Mouse (Mus musculus): Measurements from ENCODE around the gene Zfp444. TPM values are rescaled to one million over a fixed set of nuclear protein-coding genes. Genes with fewer than 3 reads are reported as not detected.
"Not testable (repeated sequence)": the region's sequence is repeated elsewhere in the genome, so short reads cannot be mapped to it uniquely, and the experiment has no call there.

Gene Zfp444
- polyA plus RNA-seq, 1 experiment from 2014 or later: 49.9 TPM

GRCm38 (mm10) chr7:6170871-6171270 lies 1.2 kb upstream of the Zfp444 start:
- Histone ChIP-seq H3K4me2 (ENCODE audit: low read length) (peak overlapping the region; percentile 94), H3K9ac (ENCODE audit: low read length) (no peak overlapping the region), H3K27ac (ENCODE audit: low read depth) (peak overlapping the region; percentile 77; the same call in 1 of the 2 replicates), H3K4me3 (ENCODE audit: low read depth, low read length) (peak overlapping the region; percentile 51; the same call in 1 of the 2 replicates), H3K36me3 (ENCODE audit: control insufficient read depth, insufficient read depth, low read length) (peaks cover 9% of the 10 kb centered on the region; the same call in 1 of the 2 replicates), H3K4me1 (replicated peaks; ENCODE audit: control insufficient read depth, insufficient read depth, low read length) (peaks cover 14% of the 10 kb centered on the region), H3K9me3 (ENCODE audit: control insufficient read depth, low read length) (no peaks in the 10 kb centered on the region), H3K27me3 (replicated peaks; ENCODE audit: control insufficient read depth, insufficient read depth, low read length) (no peaks in the 10 kb centered on the region)
- ATAC-seq (replicated peaks; ENCODE audit: low FRiP score, low TSS enrichment, low read depth) (no peak), DNase-seq (ENCODE audit: low spot score) (no peak)
- WGBS: 49% methylated on average over 6 of the region's 6 CpGs

GRCm38 (mm10) chr7:6171444-6172005 lies 501 bp upstream of the Zfp444 start:
- no peaks in the 10 kb centered on the region for H3K9me3 ChIP-seq (ENCODE audit: control insufficient read depth, low read length)
- peaks cover 14% of the 10 kb centered on the region for H3K4me1 ChIP-seq (replicated peaks; ENCODE audit: control insufficient read depth, insufficient read depth, low read length)
- peaks cover 9% of the 10 kb centered on the region; the same call in 1 of the 2 replicates for H3K36me3 ChIP-seq (ENCODE audit: control insufficient read depth, insufficient read depth, low read length)
- peak overlapping the region; percentile 77 for H3K27ac ChIP-seq (ENCODE audit: low read depth)
- ATAC-seq (replicated peaks; ENCODE audit: low FRiP score, low TSS enrichment, low read depth) (peak; percentile 33), DNase-seq (ENCODE audit: low spot score) (peak; percentile 74)
- 2% methylated on average over 24 of the region's 24 CpGs for WGBS
- peak overlapping the region; percentile 51 for H3K4me3 ChIP-seq (ENCODE audit: low read depth, low read length)
- H3K4me2 ChIP-seq (ENCODE audit: low read length): peak overlapping the region; percentile 94
- no peaks in the 10 kb centered on the region for H3K27me3 ChIP-seq (replicated peaks; ENCODE audit: control insufficient read depth, insufficient read depth, low read length)
- H3K9ac ChIP-seq (ENCODE audit: low read length): peak overlapping the region; percentile 50

GRCm38 (mm10) chr7:6172674-6173244 lies 733 bp downstream of the Zfp444 start:
- Histone ChIP-seq H3K4me2 (ENCODE audit: low read length) (peak overlapping the region; percentile 80), H3K9ac (ENCODE audit: low read length) (peak overlapping the region; percentile 64), H3K36me3 (ENCODE audit: control insufficient read depth, insufficient read depth, low read length) (peaks cover 10% of the 10 kb centered on the region; the same call in 1 of the 2 replicates), H3K4me1 (replicated peaks; ENCODE audit: control insufficient read depth, insufficient read depth, low read length) (peaks cover 14% of the 10 kb centered on the region), H3K27me3 (replicated peaks; ENCODE audit: control insufficient read depth, insufficient read depth, low read length) (no peaks in the 10 kb centered on the region), H3K27ac (ENCODE audit: low read depth) (no peak overlapping the region; the same call in 1 of the 2 replicates), H3K4me3 (ENCODE audit: low read depth, low read length) (peak overlapping the region; percentile 51), H3K9me3 (ENCODE audit: control insufficient read depth, low read length) (no peaks in the 10 kb centered on the region)
- DNase-seq (ENCODE audit: low spot score) (no peak), ATAC-seq (replicated peaks; ENCODE audit: low FRiP score, low TSS enrichment, low read depth) (peak; percentile 11; the same call in 1 of the 2 replicates)
- 1% methylated on average over 28 of the region's 28 CpGs for WGBS

- Histone ChIP-seq H3K9ac (ENCODE audit: low read length) (no peak overlapping the region), H3K4me1 (replicated peaks; ENCODE audit: control insufficient read depth, insufficient read depth, low read length) (peaks cover 14% of the 10 kb centered on the region), H3K27ac (ENCODE audit: low read depth) (no peak overlapping the region), H3K4me2 (ENCODE audit: low read length) (no peak overlapping the region), H3K9me3 (ENCODE audit: control insufficient read depth, low read length) (no peaks in the 10 kb centered on the region), H3K4me3 (ENCODE audit: low read depth, low read length) (no peak overlapping the region), H3K27me3 (replicated peaks; ENCODE audit: control insufficient read depth, insufficient read depth, low read length) (no peaks in the 10 kb centered on the region), H3K36me3 (ENCODE audit: control insufficient read depth, insufficient read depth, low read length) (peaks cover 18% of the 10 kb centered on the region)
- DNase-seq (ENCODE audit: low spot score) (no peak), ATAC-seq (replicated peaks; ENCODE audit: low FRiP score, low TSS enrichment, low read depth) (no peak)
- WGBS: 80% methylated on average over 8 of the region's 8 CpGs
Measured at GRCm38 (mm10) chr7:6173872-6174271, 1.8 kb downstream of the Zfp444 start.

- WGBS: 82% methylated on average over 9 of the region's 9 CpGs
- not testable (repeated sequence) for ATAC-seq (replicated peaks; ENCODE audit: low FRiP score, low TSS enrichment, low read depth)
Measured at GRCm38 (mm10) chr7:6174365-6174987, 2.5 kb downstream of the Zfp444 start.

GRCm38 (mm10) chr7:6179013-6179412 lies 7.0 kb downstream of the Zfp444 start:
- Histone ChIP-seq H3K4me1 (replicated peaks; ENCODE audit: control insufficient read depth, insufficient read depth, low read length) (no peaks in the 10 kb centered on the region), H3K4me3 (ENCODE audit: low read depth, low read length) (no peak overlapping the region), H3K27me3 (replicated peaks; ENCODE audit: control insufficient read depth, insufficient read depth, low read length) (no peaks in the 10 kb centered on the region), H3K9ac (ENCODE audit: low read length) (no peak overlapping the region), H3K36me3 (ENCODE audit: control insufficient read depth, insufficient read depth, low read length) (peaks cover 28% of the 10 kb centered on the region), H3K4me2 (ENCODE audit: low read length) (no peak overlapping the region), H3K9me3 (ENCODE audit: control insufficient read depth, low read length) (no peaks in the 10 kb centered on the region), H3K27ac (ENCODE audit: low read depth) (no peak overlapping the region)
- DNase-seq (ENCODE audit: low spot score) (no peak), ATAC-seq (replicated peaks; ENCODE audit: low FRiP score, low TSS enrichment, low read depth) (no peak)

More at GRCm38 (mm10) chr7:6174365-6174987, 2.5 kb downstream of the Zfp444 start:
- H3K9ac ChIP-seq (ENCODE audit: low read length); H3K27ac ChIP-seq (ENCODE audit: low read depth); H3K27me3 ChIP-seq (replicated peaks; ENCODE audit: control insufficient read depth, insufficient read depth, low read length); H3K4me2 ChIP-seq (ENCODE audit: low read length); DNase-seq (ENCODE audit: low spot score); H3K9me3 ChIP-seq (ENCODE audit: control insufficient read depth, low read length); H3K4me3 ChIP-seq (ENCODE audit: low read depth, low read length): not testable (repeated sequence)
- Histone ChIP-seq H3K4me1 (replicated peaks; ENCODE audit: control insufficient read depth, insufficient read depth, low read length) (peaks cover 14% of the 10 kb centered on the region), H3K36me3 (ENCODE audit: control insufficient read depth, insufficient read depth, low read length) (peaks cover 21% of the 10 kb centered on the region)

- no peak overlapping the region for H3K27ac ChIP-seq (ENCODE audit: low read depth)
- DNase-seq (ENCODE audit: low spot score) (no peak), ATAC-seq (replicated peaks; ENCODE audit: low FRiP score, low TSS enrichment, low read depth) (no peak)
- peaks cover 50% of the 10 kb centered on the region for H3K36me3 ChIP-seq (ENCODE audit: control insufficient read depth, insufficient read depth, low read length)
- H3K4me3 ChIP-seq (ENCODE audit: low read depth, low read length): no peak overlapping the region
- H3K27me3 ChIP-seq (replicated peaks; ENCODE audit: control insufficient read depth, insufficient read depth, low read length): no peaks in the 10 kb centered on the region
- no peak overlapping the region for H3K9ac ChIP-seq (ENCODE audit: low read length)
- no peak overlapping the region for H3K4me2 ChIP-seq (ENCODE audit: low read length)
- no peaks in the 10 kb centered on the region for H3K4me1 ChIP-seq (replicated peaks; ENCODE audit: control insufficient read depth, insufficient read depth, low read length)
- H3K9me3 ChIP-seq (ENCODE audit: control insufficient read depth, low read length): no peaks in the 10 kb centered on the region
Measured at GRCm38 (mm10) chr7:6182882-6183281, 10.9 kb downstream of the Zfp444 start.

- DNase-seq (ENCODE audit: low spot score): no peak
Measured at GRCm38 (mm10) chr7:6183802-6184201, 11.8 kb downstream of the Zfp444 start.

More at GRCm38 (mm10) chr7:6183802-6184201, 11.8 kb downstream of the Zfp444 start:
- Histone ChIP-seq H3K27me3 (replicated peaks; ENCODE audit: control insufficient read depth, insufficient read depth, low read length) (no peaks in the 10 kb centered on the region), H3K36me3 (ENCODE audit: control insufficient read depth, insufficient read depth, low read length) (peaks cover 50% of the 10 kb centered on the region), H3K4me3 (ENCODE audit: low read depth, low read length) (no peak overlapping the region), H3K4me1 (replicated peaks; ENCODE audit: control insufficient read depth, insufficient read depth, low read length) (no peaks in the 10 kb centered on the region), H3K4me2 (ENCODE audit: low read length) (no peak overlapping the region), H3K9me3 (ENCODE audit: control insufficient read depth, low read length) (no peaks in the 10 kb centered on the region), H3K9ac (ENCODE audit: low read length) (no peak overlapping the region), H3K27ac (ENCODE audit: low read depth) (no peak overlapping the region)
- ATAC-seq (replicated peaks; ENCODE audit: low FRiP score, low TSS enrichment, low read depth): no peak
- 94% methylated on average over 19 of the region's 19 CpGs for WGBS

All from intestine, embryonic 14.5 days (tissue).